Mouse (Mus musculus): ENCODE results near the gene Grin2c. TPM values are rescaled to one million over a fixed set of nuclear protein-coding genes. Genes with fewer than 3 reads are reported as not detected.

The Grin2c gene
- polyA plus RNA-seq, 1 experiment from 2014 or later: 0.12 TPM

DNA sequence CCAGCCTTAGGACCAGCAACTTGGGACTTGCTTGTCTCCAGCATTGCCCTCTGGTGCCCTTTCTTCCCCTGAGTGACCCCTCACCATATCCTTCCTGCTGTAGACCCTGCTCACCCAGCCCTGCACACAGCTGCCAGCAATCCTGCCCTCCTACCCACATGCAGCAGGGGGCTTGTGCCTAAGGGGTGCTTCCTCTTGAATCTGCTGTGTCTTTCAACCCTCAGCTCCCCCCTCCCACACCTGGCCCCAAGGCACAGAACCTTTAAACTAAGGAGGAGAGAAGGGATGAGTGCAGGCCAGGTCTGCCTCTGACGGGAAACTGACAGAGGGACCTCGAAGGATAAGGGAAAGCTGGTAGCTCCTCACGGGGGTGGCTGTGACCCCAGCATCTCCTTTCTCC is 24.3 kb downstream of the Grin2c start:
- H3K4me3 ChIP-seq (replicated peaks): no peak overlapping the region
- WGBS (ENCODE audit: insufficient replicate concordance): 72% methylated on average over 3 of the region's 3 CpGs
- H3K27ac ChIP-seq: no peak overlapping the region
- ATAC-seq (ENCODE audit: low read depth) (no peak), DNase-seq (no peak)
- H3K4me2 ChIP-seq: no peak overlapping the region
- peaks cover 20% of the 10 kb centered on the region for H3K27me3 ChIP-seq
- H3K9me3 ChIP-seq (replicated peaks): no peaks in the 10 kb centered on the region
- peaks cover 24% of the 10 kb centered on the region for H3K4me1 ChIP-seq (replicated peaks)
- no peak overlapping the region for H3K9ac ChIP-seq
- H3K36me3 ChIP-seq: no peaks in the 10 kb centered on the region

DNA sequence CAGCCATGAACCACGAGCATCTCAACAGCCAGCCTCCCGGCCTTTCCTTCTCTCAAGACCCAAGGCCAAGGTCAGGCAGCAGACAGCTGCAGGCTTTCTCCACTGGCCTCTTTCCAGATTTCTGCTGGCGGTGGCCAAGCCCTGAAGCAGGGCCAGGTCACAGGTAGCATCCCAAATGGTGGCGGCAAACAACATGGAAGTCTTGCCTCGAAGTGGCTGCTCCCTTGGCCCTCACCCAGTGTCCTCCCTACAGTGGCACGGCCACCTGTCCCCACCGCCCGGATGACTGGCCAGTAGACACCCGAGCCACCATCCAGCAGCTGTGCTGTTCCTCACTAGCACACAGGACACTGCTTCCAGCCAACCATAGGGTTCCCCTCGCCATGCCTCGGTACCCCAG is 25.6 kb downstream of the Grin2c start:
- H3K27me3 ChIP-seq: peaks cover 6% of the 10 kb centered on the region
- no peaks in the 10 kb centered on the region for H3K9me3 ChIP-seq (replicated peaks)
- 80% methylated on average over 11 of the region's 11 CpGs for WGBS (ENCODE audit: insufficient replicate concordance)
- ATAC-seq (ENCODE audit: low read depth) (no peak), DNase-seq (no peak)
- H3K4me1 ChIP-seq (replicated peaks): peaks cover 21% of the 10 kb centered on the region
- H3K27ac ChIP-seq: no peak overlapping the region
- H3K9ac ChIP-seq: no peak overlapping the region
- H3K4me3 ChIP-seq (replicated peaks): no peak overlapping the region
- H3K36me3 ChIP-seq: no peaks in the 10 kb centered on the region
- H3K4me2 ChIP-seq: no peak overlapping the region

DNA sequence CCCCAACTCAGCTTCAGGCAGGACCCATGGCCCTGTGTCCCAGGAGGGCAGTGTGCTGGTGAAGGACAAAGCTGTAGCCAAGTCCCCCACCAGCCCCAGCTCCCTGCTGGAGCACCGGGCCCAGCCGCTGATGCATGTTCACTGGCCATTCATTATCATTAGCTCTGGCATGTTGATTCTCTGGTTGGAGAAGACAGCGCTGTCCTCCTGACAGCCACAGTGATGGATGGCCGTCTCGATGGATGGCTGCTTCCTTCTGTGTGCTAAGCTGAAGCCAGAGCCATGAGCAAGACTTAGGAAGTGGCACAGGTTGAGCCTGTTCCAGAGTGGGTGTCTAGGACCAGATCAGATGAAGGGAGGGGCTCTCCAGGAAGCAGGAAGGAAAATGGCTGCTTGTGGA is 30.5 kb downstream of the Grin2c start:
- no peak for ATAC-seq (ENCODE audit: low read depth)
- 53% methylated on average over 5 of the region's 5 CpGs for WGBS (ENCODE audit: insufficient replicate concordance)
- no peak overlapping the region for H3K9ac ChIP-seq

DNA sequence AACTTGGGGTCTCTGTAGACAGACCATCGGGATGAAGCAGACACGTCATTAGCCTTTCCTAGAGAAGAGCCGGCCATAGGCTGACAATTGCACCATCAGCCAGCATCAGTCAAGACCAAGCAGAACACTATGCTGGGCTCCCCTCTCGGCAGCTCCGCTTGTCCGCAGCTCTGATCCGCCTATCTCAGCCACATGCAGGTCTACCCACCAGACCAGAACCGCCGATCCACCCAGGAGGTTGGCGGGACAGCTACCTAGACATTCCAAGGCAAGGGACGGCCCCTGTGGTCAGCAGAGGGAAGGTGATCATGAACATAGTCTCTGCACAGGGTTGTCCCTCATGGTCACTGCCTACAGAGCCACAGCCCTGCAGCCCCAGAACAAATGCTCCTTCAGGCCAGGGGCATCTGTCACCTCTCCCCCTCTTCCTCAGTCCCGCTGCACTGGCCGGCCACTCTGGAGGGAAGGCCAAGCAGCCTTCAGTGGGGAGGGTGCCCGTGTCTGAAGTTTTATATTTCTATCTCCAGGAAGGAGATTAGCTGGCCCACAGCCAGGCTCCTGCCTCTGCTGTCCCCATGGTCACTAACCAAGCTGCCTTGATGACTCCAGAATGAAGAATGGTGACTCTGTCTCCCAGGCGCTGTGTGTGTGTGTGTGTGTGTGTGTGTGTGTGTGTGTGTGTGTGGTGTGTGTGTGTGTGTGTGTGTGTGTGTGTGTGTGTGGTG is 32.6 kb downstream of the Grin2c start:
- Histone ChIP-seq H3K27ac (no peak overlapping the region), H3K27me3 (no peaks in the 10 kb centered on the region), H3K4me2 (no peak overlapping the region), H3K36me3 (no peaks in the 10 kb centered on the region), H3K9me3 (replicated peaks) (no peaks in the 10 kb centered on the region), H3K4me1 (replicated peaks) (peaks cover 30% of the 10 kb centered on the region), H3K4me3 (replicated peaks) (no peak overlapping the region), H3K9ac (no peak overlapping the region)
- ATAC-seq (ENCODE audit: low read depth) (no peak), DNase-seq (no peak)
- WGBS (ENCODE audit: insufficient replicate concordance): 82% methylated on average over 15 of the region's 15 CpGs

More for the DNA sequence above, 30.5 kb downstream of the Grin2c start:
- Histone ChIP-seq H3K9me3 (replicated peaks) (no peaks in the 10 kb centered on the region), H3K4me1 (replicated peaks) (peaks cover 23% of the 10 kb centered on the region), H3K27ac (no peak overlapping the region), H3K36me3 (no peaks in the 10 kb centered on the region), H3K27me3 (no peaks in the 10 kb centered on the region), H3K4me2 (no peak overlapping the region), H3K4me3 (replicated peaks) (no peak overlapping the region)
- DNase-seq: no peak

DNA sequence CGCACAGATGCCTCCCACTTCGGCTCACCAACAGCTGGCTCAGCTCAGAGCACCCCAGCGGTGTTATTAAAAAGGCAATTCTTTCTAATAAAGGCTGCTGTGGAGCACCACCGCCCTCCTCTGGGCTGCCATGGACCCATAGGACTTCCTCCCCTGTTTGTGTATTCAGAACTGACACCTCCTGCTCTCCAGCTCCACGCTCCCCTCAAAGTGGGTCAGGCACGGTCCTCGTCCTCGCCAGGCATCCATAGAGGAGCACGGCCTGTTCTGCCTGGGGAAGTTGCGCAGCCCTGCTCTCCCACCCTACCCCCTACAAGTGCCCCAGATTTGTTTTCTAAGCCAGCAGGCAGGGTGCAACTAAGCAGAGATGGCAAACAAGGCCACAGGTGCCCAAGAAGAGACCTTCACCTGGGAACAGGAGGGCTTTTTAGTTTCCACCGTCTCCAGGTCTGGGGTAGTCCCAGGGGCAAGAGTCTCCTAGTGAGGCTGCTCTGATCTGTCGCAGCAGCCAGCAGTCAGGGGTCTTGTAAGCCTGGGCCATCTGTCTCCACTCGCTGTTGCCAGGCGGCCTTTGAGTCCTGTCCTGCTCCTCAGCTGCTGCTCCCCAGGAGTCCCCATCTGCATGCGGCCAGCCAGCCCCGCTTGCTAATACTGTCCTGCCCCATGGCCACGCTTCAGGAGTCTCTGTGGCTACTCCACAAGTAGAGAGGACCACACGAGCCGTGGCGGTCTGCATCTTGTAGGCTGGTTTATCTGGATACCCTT is 33.3 kb downstream of the Grin2c start:
- Histone ChIP-seq H3K36me3 (no peaks in the 10 kb centered on the region), H3K9me3 (replicated peaks) (no peaks in the 10 kb centered on the region), H3K27me3 (no peaks in the 10 kb centered on the region), H3K4me2 (no peak overlapping the region), H3K9ac (no peak overlapping the region), H3K4me1 (replicated peaks) (peaks cover 31% of the 10 kb centered on the region), H3K27ac (no peak overlapping the region), H3K4me3 (replicated peaks) (no peak overlapping the region)
- WGBS (ENCODE audit: insufficient replicate concordance): 77% methylated on average over 20 of the region's 20 CpGs
- DNase-seq: no peak
- ATAC-seq (ENCODE audit: low read depth): no peak

DNA sequence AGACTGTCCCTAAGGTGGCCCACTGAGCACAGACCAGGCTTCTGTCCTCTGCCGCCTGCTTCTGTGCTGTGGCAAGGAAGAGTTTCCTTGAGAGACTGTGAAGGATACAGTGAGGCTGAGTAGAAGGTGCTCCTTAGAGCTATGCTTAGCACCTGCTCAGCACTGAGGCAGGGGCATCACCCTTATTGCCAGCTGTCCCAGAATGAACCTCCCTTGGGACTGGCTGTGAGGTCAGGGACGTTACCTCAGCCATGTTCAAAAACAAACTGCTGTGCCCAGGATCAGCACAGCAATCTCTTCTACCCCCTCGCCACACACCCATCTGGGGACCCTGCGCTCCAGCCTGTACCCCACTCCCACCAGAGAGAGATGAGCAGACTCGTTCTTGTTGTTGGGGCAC is 34.2 kb downstream of the Grin2c start:
- H3K36me3 ChIP-seq: no peaks in the 10 kb centered on the region
- H3K9ac ChIP-seq: no peak overlapping the region
- peaks cover 39% of the 10 kb centered on the region for H3K4me1 ChIP-seq (replicated peaks)
- no peak overlapping the region for H3K27ac ChIP-seq
- no peak for DNase-seq
- H3K4me2 ChIP-seq: no peak overlapping the region
- H3K4me3 ChIP-seq (replicated peaks): no peak overlapping the region
- WGBS (ENCODE audit: insufficient replicate concordance): 75% methylated on average over 5 of the region's 5 CpGs
- no peak for ATAC-seq (ENCODE audit: low read depth)
- H3K9me3 ChIP-seq (replicated peaks): no peaks in the 10 kb centered on the region
- no peaks in the 10 kb centered on the region for H3K27me3 ChIP-seq

DNA sequence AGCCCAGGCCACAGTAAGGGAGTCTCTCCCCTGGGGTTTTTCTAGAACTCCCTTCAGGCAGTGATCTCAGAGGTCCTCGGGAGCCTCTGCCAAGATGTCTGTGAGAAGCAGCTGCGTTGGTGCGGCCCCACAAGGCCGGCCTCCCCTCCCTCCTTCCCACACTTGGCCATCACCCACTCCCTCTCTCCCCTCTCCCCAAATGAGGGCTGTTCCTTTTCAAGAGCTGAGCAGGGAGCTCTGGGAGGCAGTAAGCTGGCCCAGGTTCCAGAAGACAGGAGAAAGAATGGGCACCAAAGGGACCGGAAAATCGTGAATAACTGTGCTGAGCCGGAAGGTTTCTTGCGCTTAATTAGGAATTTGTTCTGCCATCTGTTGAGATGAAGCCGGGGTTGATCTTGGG is 35.1 kb downstream of the Grin2c start:
- 57% methylated on average over 9 of the region's 9 CpGs for WGBS (ENCODE audit: insufficient replicate concordance)
- no peak for DNase-seq
- peaks cover 46% of the 10 kb centered on the region for H3K4me1 ChIP-seq (replicated peaks)
- H3K27ac ChIP-seq: no peak overlapping the region
- no peaks in the 10 kb centered on the region for H3K9me3 ChIP-seq (replicated peaks)
- no peak overlapping the region for H3K4me2 ChIP-seq
- no peaks in the 10 kb centered on the region for H3K27me3 ChIP-seq
- ATAC-seq (ENCODE audit: low read depth): no peak
- H3K9ac ChIP-seq: peak overlapping the region; percentile 29; the same call in 1 of the 2 replicates
- no peaks in the 10 kb centered on the region for H3K36me3 ChIP-seq
- no peak overlapping the region for H3K4me3 ChIP-seq (replicated peaks)

DNA sequence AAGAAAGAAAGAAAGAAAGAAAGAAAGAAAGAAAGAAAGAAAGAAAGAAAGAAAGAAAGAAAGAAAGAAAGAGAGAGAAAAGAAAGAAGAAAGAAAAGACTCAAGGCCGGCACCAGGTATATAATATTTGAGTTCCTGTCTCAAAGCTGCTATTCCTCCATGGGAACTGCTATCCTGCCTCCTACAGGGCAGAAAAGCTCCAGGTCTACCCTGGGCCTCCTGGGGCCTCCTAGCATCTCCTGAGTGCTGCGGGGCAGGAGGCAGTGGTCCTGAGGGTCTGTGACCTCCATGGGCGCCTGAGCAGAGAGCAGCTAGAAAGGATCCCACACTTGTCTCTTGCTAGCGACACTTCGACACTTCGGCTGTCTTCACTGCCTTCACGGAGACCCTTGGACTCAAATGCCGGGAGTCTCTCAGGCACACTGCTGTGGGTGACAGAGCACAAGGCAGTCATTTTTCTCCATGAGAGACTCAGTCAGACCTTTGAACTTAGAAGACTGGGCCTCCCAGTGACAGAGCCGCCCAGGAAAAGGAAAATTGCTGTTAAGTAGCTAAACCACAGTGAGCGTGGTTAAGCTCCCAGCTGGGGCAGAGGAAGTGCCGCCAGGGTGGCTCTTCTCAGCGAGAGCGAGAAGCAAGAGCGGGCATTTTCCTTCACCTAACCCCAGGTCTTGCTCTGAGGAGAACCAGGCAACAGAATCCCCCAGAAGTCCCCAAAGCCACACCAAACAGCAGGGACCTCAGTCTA is 35.7 kb downstream of the Grin2c start:
- ATAC-seq (ENCODE audit: low read depth): no peak
- peak overlapping the region; percentile 29; the same call in 1 of the 2 replicates for H3K9ac ChIP-seq
- WGBS (ENCODE audit: insufficient replicate concordance): 44% methylated on average over 14 of the region's 14 CpGs

DNA sequence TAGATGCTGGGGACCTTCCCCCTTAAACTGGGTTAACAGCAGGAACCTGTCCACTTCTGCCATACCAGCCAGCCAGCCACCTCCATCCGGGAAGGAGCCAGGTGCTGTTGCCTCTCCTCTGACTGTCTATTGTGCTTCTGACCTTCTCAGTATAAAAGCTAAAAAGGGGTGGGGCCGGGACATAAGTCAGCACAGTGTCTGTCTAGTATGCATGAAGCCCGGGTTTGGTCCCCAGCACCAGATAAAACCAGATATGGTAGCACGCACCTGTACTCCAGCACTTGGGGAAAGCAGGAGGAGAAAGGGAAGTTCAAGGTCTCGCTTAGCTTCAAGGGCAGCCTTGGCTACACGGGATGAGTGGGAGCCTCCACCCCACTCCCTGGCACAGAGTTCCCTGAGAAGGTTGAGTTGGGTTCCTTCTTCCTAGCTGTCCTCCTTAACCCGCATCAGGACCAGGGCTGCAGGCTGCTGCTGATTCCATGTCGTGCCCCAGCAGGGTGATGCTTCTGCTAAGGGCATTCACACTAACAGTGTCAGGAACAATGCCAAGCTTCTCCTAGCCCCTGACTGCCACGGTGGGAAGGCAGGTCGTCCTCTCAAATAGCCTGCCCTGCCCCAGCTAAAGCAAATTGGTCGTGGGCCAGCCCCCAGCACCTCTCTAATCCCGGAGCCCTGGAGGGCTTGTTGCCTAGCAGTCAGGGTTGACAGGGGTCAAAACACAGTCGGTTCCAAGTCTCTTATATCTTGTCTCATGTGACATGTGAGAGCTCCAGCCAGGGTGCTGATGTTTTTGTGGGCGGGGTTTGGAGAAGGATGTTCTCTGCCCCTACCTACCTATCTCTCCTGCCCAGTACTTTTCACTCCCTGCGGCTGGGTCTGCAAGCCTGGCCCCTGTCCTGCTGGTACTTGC is 37.8 kb downstream of the Grin2c start:
- ATAC-seq (ENCODE audit: low read depth): no peak
- H3K4me1 ChIP-seq (replicated peaks): peaks cover 48% of the 10 kb centered on the region
- no peaks in the 10 kb centered on the region for H3K36me3 ChIP-seq
- no peaks in the 10 kb centered on the region for H3K27me3 ChIP-seq
- no peak for DNase-seq
- H3K27ac ChIP-seq: no peak overlapping the region
- no peaks in the 10 kb centered on the region for H3K9me3 ChIP-seq (replicated peaks)
- no peak overlapping the region for H3K4me3 ChIP-seq (replicated peaks)
- no peak overlapping the region for H3K4me2 ChIP-seq
- 57% methylated on average over 15 of the region's 15 CpGs for WGBS (ENCODE audit: insufficient replicate concordance)
- no peak overlapping the region for H3K9ac ChIP-seq

More for the DNA sequence above, 35.7 kb downstream of the Grin2c start:
- Histone ChIP-seq H3K9me3 (replicated peaks) (no peaks in the 10 kb centered on the region), H3K27ac (no peak overlapping the region), H3K27me3 (no peaks in the 10 kb centered on the region), H3K4me1 (replicated peaks) (peaks cover 47% of the 10 kb centered on the region), H3K4me2 (no peak overlapping the region), H3K4me3 (replicated peaks) (no peak overlapping the region), H3K36me3 (no peaks in the 10 kb centered on the region)
- DNase-seq: no peak

DNA sequence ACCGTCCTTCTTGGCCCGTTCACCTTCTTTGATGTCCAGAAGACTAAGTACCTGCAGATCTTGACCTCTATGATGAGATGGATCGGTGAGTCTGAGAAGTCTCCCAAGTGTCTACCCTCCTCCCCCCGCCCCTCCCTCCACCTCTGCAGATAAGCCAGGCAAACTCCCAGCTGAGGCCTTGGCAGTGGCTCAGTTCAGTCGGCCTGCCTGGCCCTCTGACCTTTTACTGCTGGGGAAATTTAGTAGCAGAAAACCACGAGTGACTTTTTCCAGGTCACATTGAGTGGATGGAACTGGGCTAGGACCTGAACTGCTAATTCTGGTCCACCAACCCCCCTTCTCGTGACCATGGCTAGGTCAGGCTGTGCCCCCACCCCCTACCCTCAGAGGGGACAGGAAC is 38.6 kb downstream of the Grin2c start:
- DNase-seq (no peak), ATAC-seq (ENCODE audit: low read depth) (no peak)

More for the DNA sequence above, 38.6 kb downstream of the Grin2c start:
- Histone ChIP-seq H3K4me3 (replicated peaks) (no peak overlapping the region), H3K27me3 (no peaks in the 10 kb centered on the region), H3K9ac (no peak overlapping the region), H3K4me2 (no peak overlapping the region), H3K27ac (no peak overlapping the region), H3K4me1 (replicated peaks) (peaks cover 53% of the 10 kb centered on the region), H3K9me3 (replicated peaks) (no peaks in the 10 kb centered on the region), H3K36me3 (no peaks in the 10 kb centered on the region)
- WGBS (ENCODE audit: insufficient replicate concordance): 53% methylated on average over 7 of the region's 7 CpGs

All from liver, embryonic 13.5 days (tissue).